Mouse (Mus musculus): Measurements from ENCODE around the gene Dmp1. TPM values are rescaled to one million over a fixed set of nuclear protein-coding genes. Genes with fewer than 3 reads are reported as not detected.

Dmp1 gene
- polyA plus RNA-seq, 1 experiment = not detected

DNA sequence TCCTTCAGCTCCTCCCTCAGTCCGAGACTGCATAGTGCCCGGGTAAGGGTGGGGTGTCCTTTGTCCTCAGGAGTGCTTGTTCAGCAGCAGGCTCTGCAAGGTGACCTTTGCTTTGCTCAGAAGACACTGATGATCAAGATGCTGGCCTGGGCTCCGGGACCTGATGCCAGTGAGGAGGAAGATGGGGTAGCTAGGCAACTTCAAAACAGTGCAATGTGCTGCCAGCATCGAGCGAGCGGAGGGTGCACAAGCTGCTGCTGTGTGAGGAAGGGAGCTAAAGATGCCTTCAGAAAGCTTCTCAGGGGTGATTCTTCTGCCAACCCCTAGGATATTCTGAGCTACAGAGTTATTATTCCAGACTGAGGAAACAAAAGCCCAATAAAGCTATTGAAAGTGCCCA lies 29.3 kb upstream of the Dmp1 start:
- Histone ChIP-seq H3K4me3 (ENCODE audit: insufficient read depth, low read depth, low read length) (no peak overlapping the region), H3K27me3 (replicated peaks; ENCODE audit: control insufficient read depth, insufficient read depth, low read length) (no peaks in the 10 kb centered on the region), H3K4me1 (ENCODE audit: control insufficient read depth, insufficient read depth, low read length) (no peaks in the 10 kb centered on the region), H3K36me3 (ENCODE audit: control insufficient read depth, insufficient read depth, low read length) (no peaks in the 10 kb centered on the region), H3K27ac (ENCODE audit: insufficient read depth, low read depth, low read length) (no peak overlapping the region)
- WGBS = 68% methylated on average over 6 of the region's 6 CpGs
- DNase-seq = peak; percentile 12
- TF ChIP-seq CTCF (conservative IDR thresholded peaks at IDR 0.05; ENCODE audit: insufficient read depth, insufficient read length, low read depth, low read length) = no peak
- TF ChIP-seq POLR2A (IDR thresholded peaks at IDR 0.05; ENCODE audit: low read depth, low read length) = no peak

- no peak for DNase-seq
- no peak for TF ChIP-seq CTCF (conservative IDR thresholded peaks at IDR 0.05; ENCODE audit: insufficient read depth, insufficient read length, low read depth, low read length)
- no peak for TF ChIP-seq POLR2A (IDR thresholded peaks at IDR 0.05; ENCODE audit: low read depth, low read length)
- no peak overlapping the region for H3K4me3 ChIP-seq (ENCODE audit: insufficient read depth, low read depth, low read length)
- H3K36me3 ChIP-seq (ENCODE audit: control insufficient read depth, insufficient read depth, low read length) = no peaks in the 10 kb centered on the region
- H3K4me1 ChIP-seq (ENCODE audit: control insufficient read depth, insufficient read depth, low read length) = no peaks in the 10 kb centered on the region
- H3K27ac ChIP-seq (ENCODE audit: insufficient read depth, low read depth, low read length) = no peak overlapping the region
- WGBS = 94% methylated on average over 1 of the region's 1 CpGs
- no peaks in the 10 kb centered on the region for H3K27me3 ChIP-seq (replicated peaks; ENCODE audit: control insufficient read depth, insufficient read depth, low read length)
These were observed 18.7 kb upstream of the Dmp1 start for GRCm38 (mm10) chr5:104183743-104184142.

GRCm38 (mm10) chr5:104187281-104187680 lies 15.1 kb upstream of the Dmp1 start:
- no peak overlapping the region for H3K4me3 ChIP-seq (ENCODE audit: insufficient read depth, low read depth, low read length)
- 66% methylated on average over 3 of the region's 3 CpGs for WGBS
- H3K27ac ChIP-seq (ENCODE audit: insufficient read depth, low read depth, low read length) = no peak overlapping the region
- H3K4me1 ChIP-seq (ENCODE audit: control insufficient read depth, insufficient read depth, low read length) = no peaks in the 10 kb centered on the region
- TF ChIP-seq POLR2A (IDR thresholded peaks at IDR 0.05; ENCODE audit: low read depth, low read length) (no peak), CTCF (conservative IDR thresholded peaks at IDR 0.05; ENCODE audit: insufficient read depth, insufficient read length, low read depth, low read length) (no peak)
- H3K36me3 ChIP-seq (ENCODE audit: control insufficient read depth, insufficient read depth, low read length) = no peaks in the 10 kb centered on the region
- H3K27me3 ChIP-seq (replicated peaks; ENCODE audit: control insufficient read depth, insufficient read depth, low read length) = no peaks in the 10 kb centered on the region
- peak; percentile 12 for DNase-seq

DNA sequence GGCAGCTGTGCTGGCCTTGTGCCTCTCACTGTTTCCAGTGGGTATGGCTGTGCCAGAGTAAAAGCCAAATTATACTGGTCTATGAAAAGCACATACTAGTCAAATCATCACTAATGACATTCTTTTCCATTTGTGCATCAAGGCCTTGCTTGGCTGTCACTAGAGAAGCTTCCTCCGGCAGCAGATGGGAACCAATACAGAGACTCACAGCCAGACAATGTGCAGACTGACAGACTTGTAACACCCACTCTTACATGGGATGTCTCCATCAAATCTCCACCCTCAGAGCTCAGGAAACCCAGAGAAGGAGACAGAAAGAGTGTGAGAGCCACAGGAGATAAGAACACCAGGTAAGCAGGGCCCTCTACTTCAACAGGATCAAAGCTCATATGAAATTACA lies 7.3 kb upstream of the Dmp1 start:
- no peak overlapping the region for H3K4me3 ChIP-seq (ENCODE audit: insufficient read depth, low read depth, low read length)
- TF ChIP-seq CTCF (conservative IDR thresholded peaks at IDR 0.05; ENCODE audit: insufficient read depth, insufficient read length, low read depth, low read length) = no peak
- TF ChIP-seq POLR2A (IDR thresholded peaks at IDR 0.05; ENCODE audit: low read depth, low read length) = no peak
- no peak overlapping the region for H3K27ac ChIP-seq (ENCODE audit: insufficient read depth, low read depth, low read length)
- H3K27me3 ChIP-seq (replicated peaks; ENCODE audit: control insufficient read depth, insufficient read depth, low read length) = no peaks in the 10 kb centered on the region
- WGBS = 97% methylated on average over 1 of the region's 1 CpGs
- H3K36me3 ChIP-seq (ENCODE audit: control insufficient read depth, insufficient read depth, low read length) = no peaks in the 10 kb centered on the region
- DNase-seq = no peak
- H3K4me1 ChIP-seq (ENCODE audit: control insufficient read depth, insufficient read depth, low read length) = no peaks in the 10 kb centered on the region

- TF ChIP-seq CTCF (conservative IDR thresholded peaks at IDR 0.05; ENCODE audit: insufficient read depth, insufficient read length, low read depth, low read length) (no peak), POLR2A (IDR thresholded peaks at IDR 0.05; ENCODE audit: low read depth, low read length) (no peak)
- WGBS = 83% methylated on average over 12 of the region's 12 CpGs
- Histone ChIP-seq H3K27me3 (replicated peaks; ENCODE audit: control insufficient read depth, insufficient read depth, low read length) (no peaks in the 10 kb centered on the region), H3K4me1 (ENCODE audit: control insufficient read depth, insufficient read depth, low read length) (no peaks in the 10 kb centered on the region), H3K27ac (ENCODE audit: insufficient read depth, low read depth, low read length) (no peak overlapping the region), H3K36me3 (ENCODE audit: control insufficient read depth, insufficient read depth, low read length) (no peaks in the 10 kb centered on the region), H3K4me3 (ENCODE audit: insufficient read depth, low read depth, low read length) (no peak overlapping the region)
- DNase-seq = no peak
These were observed 1.1 kb upstream of the Dmp1 start for GRCm38 (mm10) chr5:104201153-104201950.

DNA sequence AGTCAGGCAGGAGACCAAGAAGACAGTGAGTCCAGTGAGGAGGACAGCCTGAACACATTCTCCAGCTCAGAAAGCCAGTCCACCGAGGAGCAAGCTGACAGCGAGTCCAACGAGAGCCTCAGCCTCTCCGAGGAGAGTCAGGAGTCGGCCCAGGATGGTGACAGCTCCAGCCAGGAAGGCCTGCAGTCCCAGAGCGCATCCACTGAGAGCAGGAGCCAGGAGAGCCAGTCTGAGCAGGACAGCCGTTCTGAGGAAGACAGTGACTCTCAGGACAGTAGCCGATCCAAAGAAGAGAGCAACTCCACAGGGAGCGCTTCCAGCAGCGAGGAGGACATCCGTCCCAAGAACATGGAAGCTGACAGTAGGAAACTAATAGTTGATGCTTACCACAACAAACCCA lies 10.1 kb downstream of the Dmp1 start:
- Histone ChIP-seq H3K4me3 (ENCODE audit: insufficient read depth, low read depth, low read length) (no peak overlapping the region), H3K27me3 (replicated peaks; ENCODE audit: control insufficient read depth, insufficient read depth, low read length) (no peaks in the 10 kb centered on the region), H3K36me3 (ENCODE audit: control insufficient read depth, insufficient read depth, low read length) (no peaks in the 10 kb centered on the region), H3K4me1 (ENCODE audit: control insufficient read depth, insufficient read depth, low read length) (no peaks in the 10 kb centered on the region), H3K27ac (ENCODE audit: insufficient read depth, low read depth, low read length) (no peak overlapping the region)
- no peak for TF ChIP-seq CTCF (conservative IDR thresholded peaks at IDR 0.05; ENCODE audit: insufficient read depth, insufficient read length, low read depth, low read length)
- TF ChIP-seq POLR2A (IDR thresholded peaks at IDR 0.05; ENCODE audit: low read depth, low read length) = no peak
- 75% methylated on average over 11 of the region's 11 CpGs for WGBS
- no peak for DNase-seq

- 0 out of 2 replicates have a peak, but pooled peaks cover 1% of the 10 kb centered on the region for H3K27me3 ChIP-seq (replicated peaks; ENCODE audit: control insufficient read depth, insufficient read depth, low read length)
These were observed 16.5 kb downstream of the Dmp1 start for GRCm38 (mm10) chr5:104218926-104219325.

More at GRCm38 (mm10) chr5:104218926-104219325, 16.5 kb downstream of the Dmp1 start:
- DNase-seq = peak; percentile 34
- no peak overlapping the region for H3K27ac ChIP-seq (ENCODE audit: insufficient read depth, low read depth, low read length)
- no peaks in the 10 kb centered on the region for H3K4me1 ChIP-seq (ENCODE audit: control insufficient read depth, insufficient read depth, low read length)
- no peaks in the 10 kb centered on the region for H3K36me3 ChIP-seq (ENCODE audit: control insufficient read depth, insufficient read depth, low read length)
- WGBS = 29% methylated on average over 5 of the region's 5 CpGs
- no peak overlapping the region for H3K4me3 ChIP-seq (ENCODE audit: insufficient read depth, low read depth, low read length)
- TF ChIP-seq CTCF (conservative IDR thresholded peaks at IDR 0.05; ENCODE audit: insufficient read depth, insufficient read length, low read depth, low read length) (peak; percentile 69), POLR2A (IDR thresholded peaks at IDR 0.05; ENCODE audit: low read depth, low read length) (no peak)

Measured in kidney, adult 2 months (tissue).